Mouse (Mus musculus): Measurements from ENCODE around the gene Lrrc8c. TPM values are rescaled to one million over a fixed set of nuclear protein-coding genes. Genes with fewer than 3 reads are reported as not detected.

Lrrc8c gene
- polyA plus RNA-seq (2016; fragmentation: Nextera tagmentation; extraction: Ambion mirVana), result 13.4 and 15.8 TPM in 2 replicates

- Histone ChIP-seq H3K27me3 (no peaks in the 10 kb centered on the region), H3K4me3 (peak within 1 kb of the TSS; percentile 79), H3K27ac (peak within 1 kb of the TSS; percentile 87), H3K4me1 (peaks cover 19% of the 10 kb centered on the region), H3K9me3 (replicated peaks) (no peaks in the 10 kb centered on the region), H3K36me3 (no peaks in the 10 kb centered on the region), H3K9ac (peak within 1 kb of the TSS; percentile 84), H3K4me2 (replicated peaks) (peak within 1 kb of the TSS; percentile 89)
- WGBS, result 0% methylated on average over 92 of the region's 93 CpGs
- peak; percentile 94 for ATAC-seq (ENCODE audit: low FRiP score)
These were observed at the start of gene Lrrc8c for GRCm38 (mm10) chr5:105519096-105519975. Gene Lrrc8c (plus strand): TSS chr5:105519388.

GRCm38 (mm10) chr5:105472983-105473705 lies 46.0 kb upstream of the Lrrc8c start:
- H3K27me3 ChIP-seq, result no peaks in the 10 kb centered on the region
- H3K4me1 ChIP-seq, result no peaks in the 10 kb centered on the region
- H3K36me3 ChIP-seq, result no peaks in the 10 kb centered on the region; the same call in 1 of the 2 replicates
- 70% methylated on average over 5 of the region's 5 CpGs for WGBS
- no peak for ATAC-seq (ENCODE audit: low FRiP score)
- H3K9ac ChIP-seq, result no peak overlapping the region
- no peak overlapping the region for H3K27ac ChIP-seq
- H3K9me3 ChIP-seq (replicated peaks), result no peaks in the 10 kb centered on the region
- no peak overlapping the region for H3K4me2 ChIP-seq (replicated peaks)
- H3K4me3 ChIP-seq, result no peak overlapping the region

GRCm38 (mm10) chr5:105477527-105477926 lies 41.7 kb upstream of the Lrrc8c start:
- no peak for ATAC-seq (ENCODE audit: low FRiP score)
- H3K36me3 ChIP-seq, result peaks cover 24% of the 10 kb centered on the region

GRCm38 (mm10) chr5:105479673-105480072 lies 39.5 kb upstream of the Lrrc8c start:
- WGBS, result 92% methylated on average over 13 of the region's 13 CpGs
- Histone ChIP-seq H3K4me1 (no peaks in the 10 kb centered on the region), H3K4me2 (replicated peaks) (no peak overlapping the region), H3K4me3 (no peak overlapping the region), H3K27ac (no peak overlapping the region), H3K36me3 (peaks cover 24% of the 10 kb centered on the region), H3K9me3 (replicated peaks) (no peaks in the 10 kb centered on the region), H3K27me3 (no peaks in the 10 kb centered on the region), H3K9ac (no peak overlapping the region)
- ATAC-seq (ENCODE audit: low FRiP score), result no peak

More at GRCm38 (mm10) chr5:105477527-105477926, 41.7 kb upstream of the Lrrc8c start:
- no peak overlapping the region for H3K9ac ChIP-seq
- no peak overlapping the region for H3K4me2 ChIP-seq (replicated peaks)
- no peaks in the 10 kb centered on the region for H3K9me3 ChIP-seq (replicated peaks)
- no peaks in the 10 kb centered on the region for H3K4me1 ChIP-seq
- H3K27ac ChIP-seq, result no peak overlapping the region
- 88% methylated on average over 9 of the region's 9 CpGs for WGBS
- no peaks in the 10 kb centered on the region for H3K27me3 ChIP-seq
- H3K4me3 ChIP-seq, result no peak overlapping the region

- no peaks in the 10 kb centered on the region for H3K9me3 ChIP-seq (replicated peaks)
- WGBS, result 96% methylated on average over 17 of the region's 17 CpGs
- no peak overlapping the region for H3K27ac ChIP-seq
- H3K4me3 ChIP-seq, result no peak overlapping the region
- peaks cover 24% of the 10 kb centered on the region for H3K36me3 ChIP-seq
- H3K4me2 ChIP-seq (replicated peaks), result no peak overlapping the region
- ATAC-seq (ENCODE audit: low FRiP score), result no peak
- no peak overlapping the region for H3K9ac ChIP-seq
- no peaks in the 10 kb centered on the region for H3K27me3 ChIP-seq
- no peaks in the 10 kb centered on the region for H3K4me1 ChIP-seq
These were observed 38.6 kb upstream of the Lrrc8c start for GRCm38 (mm10) chr5:105480561-105480960.

GRCm38 (mm10) chr5:105483632-105484031 lies 35.6 kb upstream of the Lrrc8c start:
- H3K4me2 ChIP-seq (replicated peaks), result no peak overlapping the region
- no peak overlapping the region for H3K9ac ChIP-seq
- H3K9me3 ChIP-seq (replicated peaks), result no peaks in the 10 kb centered on the region
- no peak overlapping the region for H3K4me3 ChIP-seq
- no peaks in the 10 kb centered on the region for H3K27me3 ChIP-seq
- H3K4me1 ChIP-seq, result no peaks in the 10 kb centered on the region
- H3K36me3 ChIP-seq, result peaks cover 24% of the 10 kb centered on the region
- WGBS, result 88% methylated on average over 2 of the region's 2 CpGs
- no peak overlapping the region for H3K27ac ChIP-seq
- ATAC-seq (ENCODE audit: low FRiP score), result no peak

GRCm38 (mm10) chr5:105484247-105484646 lies 34.9 kb upstream of the Lrrc8c start:
- Histone ChIP-seq H3K4me1 (no peaks in the 10 kb centered on the region), H3K4me2 (replicated peaks) (no peak overlapping the region), H3K9ac (no peak overlapping the region), H3K36me3 (peaks cover 24% of the 10 kb centered on the region), H3K27me3 (no peaks in the 10 kb centered on the region), H3K9me3 (replicated peaks) (no peaks in the 10 kb centered on the region), H3K4me3 (no peak overlapping the region), H3K27ac (no peak overlapping the region)
- WGBS, result 89% methylated on average over 6 of the region's 6 CpGs
- ATAC-seq (ENCODE audit: low FRiP score), result no peak

- no peak for ATAC-seq (ENCODE audit: low FRiP score)
- H3K9me3 ChIP-seq (replicated peaks), result no peaks in the 10 kb centered on the region
- no peak overlapping the region for H3K9ac ChIP-seq
- no peaks in the 10 kb centered on the region for H3K4me1 ChIP-seq
- H3K27me3 ChIP-seq, result no peaks in the 10 kb centered on the region
- no peak overlapping the region for H3K4me2 ChIP-seq (replicated peaks)
- H3K27ac ChIP-seq, result no peak overlapping the region
- 94% methylated on average over 14 of the region's 14 CpGs for WGBS
- H3K4me3 ChIP-seq, result no peak overlapping the region
- peaks cover 20% of the 10 kb centered on the region for H3K36me3 ChIP-seq
These were observed 34.3 kb upstream of the Lrrc8c start for GRCm38 (mm10) chr5:105484891-105485290.

GRCm38 (mm10) chr5:105490211-105490610 lies 29.0 kb upstream of the Lrrc8c start:
- Histone ChIP-seq H3K27me3 (peaks cover 4% of the 10 kb centered on the region), H3K27ac (no peak overlapping the region)
- ATAC-seq (ENCODE audit: low FRiP score), result no peak

GRCm38 (mm10) chr5:105491389-105491788 lies 27.8 kb upstream of the Lrrc8c start:
- no peak overlapping the region for H3K27ac ChIP-seq
- ATAC-seq (ENCODE audit: low FRiP score), result peak; percentile 29; the same call in 1 of the 2 replicates

More at GRCm38 (mm10) chr5:105490211-105490610, 29.0 kb upstream of the Lrrc8c start:
- Histone ChIP-seq H3K9ac (no peak overlapping the region), H3K4me1 (peaks cover 21% of the 10 kb centered on the region), H3K36me3 (no peaks in the 10 kb centered on the region; the same call in 1 of the 2 replicates), H3K9me3 (replicated peaks) (no peaks in the 10 kb centered on the region), H3K4me3 (no peak overlapping the region), H3K4me2 (replicated peaks) (no peak overlapping the region)
- WGBS, result 95% methylated on average over 5 of the region's 5 CpGs

GRCm38 (mm10) chr5:105492367-105493246 lies 26.6 kb upstream of the Lrrc8c start:
- Histone ChIP-seq H3K9me3 (replicated peaks) (no peaks in the 10 kb centered on the region), H3K4me1 (peaks cover 31% of the 10 kb centered on the region), H3K36me3 (no peaks in the 10 kb centered on the region; the same call in 1 of the 2 replicates), H3K4me2 (replicated peaks) (no peak overlapping the region), H3K9ac (no peak overlapping the region), H3K27ac (no peak overlapping the region), H3K4me3 (no peak overlapping the region), H3K27me3 (peaks cover 4% of the 10 kb centered on the region)
- 36% methylated on average over 10 of the region's 10 CpGs for WGBS
- no peak for ATAC-seq (ENCODE audit: low FRiP score)

More at GRCm38 (mm10) chr5:105491389-105491788, 27.8 kb upstream of the Lrrc8c start:
- H3K9ac ChIP-seq, result no peak overlapping the region
- no peak overlapping the region for H3K4me2 ChIP-seq (replicated peaks)
- 69% methylated on average over 4 of the region's 4 CpGs for WGBS
- no peak overlapping the region for H3K4me3 ChIP-seq
- H3K4me1 ChIP-seq, result peaks cover 31% of the 10 kb centered on the region
- no peaks in the 10 kb centered on the region for H3K9me3 ChIP-seq (replicated peaks)
- no peaks in the 10 kb centered on the region; the same call in 1 of the 2 replicates for H3K36me3 ChIP-seq
- peaks cover 4% of the 10 kb centered on the region for H3K27me3 ChIP-seq

Measured in hindbrain, embryonic 12.5 days (tissue).